Mouse (Mus musculus) midbrain, embryonic 11.5 days (tissue): ENCODE data around the gene Trim14. TPM values are rescaled to one million over a fixed set of nuclear protein-coding genes. Genes with fewer than 3 reads are reported as not detected.
"Not testable (repeated sequence)": the region's sequence is repeated elsewhere in the genome, so short reads cannot be mapped to it uniquely, and the experiment has no call there.

Source experiments
- ATAC-seq: fragments of 200-750 bp; cut with Nextera tagmentation; 2 replicates; pipeline ENCODE4 v1.8.0; 2017; ENCODE audit warnings: moderate TSS enrichment, moderate library complexity; ENCODE audit not compliant: low FRiP score
- DNase-seq: peaks from one replicate; pipeline ENCODE4 v3.0.0; 2015; ENCODE audit warnings: low spot score; ENCODE audit errors: missing footprints
- H3K27ac ChIP-seq: fragments of 300-500 bp; sonication (generic); 2 replicates; pipeline ENCODE4 v1.5.1; 2014; ENCODE audit warnings: low read depth, low read length
- H3K27me3 ChIP-seq: fragments of 300-500 bp; sonication (generic); 2 replicates; pipeline ENCODE4 v1.6.1; 2014; ENCODE audit warnings: mild to moderate bottlenecking, low read length, moderate library complexity, mixed read lengths; ENCODE audit not compliant: control insufficient read depth, insufficient read depth
- H3K36me3 ChIP-seq: fragments of 300-500 bp; sonication (generic); 2 replicates; pipeline ENCODE4 v1.6.1; 2014; ENCODE audit warnings: mild to moderate bottlenecking, low read length, moderate library complexity, mixed read lengths; ENCODE audit not compliant: control insufficient read depth, insufficient read depth
- H3K4me1 ChIP-seq: fragments of 300-500 bp; sonication (generic); 2 replicates; pipeline ENCODE4 v1.6.1; 2014; ENCODE audit warnings: low read length; ENCODE audit not compliant: control insufficient read depth, insufficient read depth
- H3K4me2 ChIP-seq: fragments of 300-500 bp; sonication (generic); 2 replicates; pipeline ENCODE4 v1.6.1; 2014; ENCODE audit warnings: mild to moderate bottlenecking, moderate library complexity
- H3K4me3 ChIP-seq: fragments of 300-500 bp; sonication (generic); 2 replicates; pipeline ENCODE4 v1.5.1; 2014; ENCODE audit warnings: low read depth, low read length
- H3K9ac ChIP-seq: fragments of 300-500 bp; sonication (generic); 2 replicates; pipeline ENCODE4 v1.6.1; 2014; ENCODE audit warnings: low read length
- H3K9me3 ChIP-seq: fragments of 300-500 bp; sonication (generic); 2 replicates; pipeline ENCODE4 v1.6.1; 2016; ENCODE audit warnings: low read length; ENCODE audit not compliant: control insufficient read depth
- WGBS: fragments of 180-500 bp; shearing (Covaris S2); extraction: QIAGEN DNeasy Blood & Tissue Kit; methylation state at CpG from one replicate; pipeline ENCODE4 v1.1.7; 2014; 5-methylcytosine and 5-hydroxymethylcytosine counted together
- polyA plus RNA-seq: library from polyadenylated mRNA; unstranded; fragments of >200 nt; fragmentation: Nextera tagmentation; extraction: Ambion mirVana; gene quantifications from 2 replicates; pipeline ENCODE4 v1.2.1, GENCODE M21; 2014

Trim14 gene
- polyA plus RNA-seq: 0.46 and 0.99 TPM in 2 replicates

DNA sequence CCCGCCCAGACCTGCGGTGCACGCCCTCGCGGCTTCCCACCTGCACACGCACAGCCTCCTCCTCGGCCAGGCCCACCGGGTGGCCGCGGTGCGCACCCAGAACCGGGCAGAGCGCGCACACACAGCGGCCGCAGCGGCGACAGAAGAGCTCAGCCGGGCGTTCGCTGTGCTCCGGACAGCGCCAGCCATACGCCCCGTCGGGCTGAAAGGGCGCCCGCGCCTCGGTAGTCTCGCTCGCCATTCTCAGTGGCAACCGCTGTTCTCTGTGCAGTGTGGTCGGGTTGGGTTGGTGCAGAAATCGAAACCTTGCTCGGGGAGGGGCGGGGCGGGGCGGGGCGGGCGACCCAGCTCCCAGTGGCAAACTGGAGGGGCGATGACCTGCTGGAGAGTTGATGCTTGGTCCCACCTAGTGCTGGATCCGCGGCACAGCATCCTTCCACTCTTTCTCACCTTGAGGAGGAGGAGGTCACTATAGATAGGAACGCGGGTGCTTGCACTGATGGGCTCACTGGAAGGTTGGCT lies at the start of gene Trim14:
Gene Trim14 (minus strand): TSS at position 302 of the 522 bp plus-strand sequence.
- Histone ChIP-seq H3K4me2 (peak within 1 kb of the TSS; percentile 55), H3K9ac (peak within 1 kb of the TSS; percentile 17; the same call in 1 of the 2 replicates), H3K4me3 (peak within 1 kb of the TSS; percentile 38), H3K36me3 (no peaks in the 10 kb centered on the region), H3K27ac (no peak within 1 kb of the TSS), H3K4me1 (0 out of 2 replicates have a peak, but pooled peaks cover 3% of the 10 kb centered on the region), H3K9me3 (no peaks in the 10 kb centered on the region), H3K27me3 (peaks cover 38% of the 10 kb centered on the region)
- ATAC-seq (peak; percentile 61; the same call in 1 of the 2 replicates), DNase-seq (peak; percentile 91)
- under 1% methylated on average over 44 of the region's 46 CpGs for WGBS

GRCm38 (mm10) chr4:46585041-46585810 lies 49.3 kb upstream of the Trim14 start:
- Histone ChIP-seq H3K4me1 (no peaks in the 10 kb centered on the region), H3K36me3 (no peaks in the 10 kb centered on the region), H3K4me2 (no peak overlapping the region), H3K4me3 (no peak overlapping the region), H3K9me3 (no peaks in the 10 kb centered on the region; the same call in 1 of the 2 replicates), H3K27ac (no peak overlapping the region), H3K27me3 (no peaks in the 10 kb centered on the region), H3K9ac (no peak overlapping the region)
- 74% methylated on average over 13 of the region's 13 CpGs for WGBS
- DNase-seq: no peak
- ATAC-seq: no peak

- not testable (repeated sequence) for H3K9ac ChIP-seq, H3K36me3 ChIP-seq, DNase-seq, H3K4me3 ChIP-seq, H3K4me2 ChIP-seq, H3K27me3 ChIP-seq, ATAC-seq, H3K27ac ChIP-seq, H3K4me1 ChIP-seq, H3K9me3 ChIP-seq
- WGBS: 79% methylated on average over 3 of the region's 3 CpGs
These were observed 48.6 kb upstream of the Trim14 start for GRCm38 (mm10) chr4:46584536-46584935.

GRCm38 (mm10) chr4:46584084-46584483 lies 48.1 kb upstream of the Trim14 start:
- not testable (repeated sequence) for H3K27me3 ChIP-seq, H3K9ac ChIP-seq, H3K4me2 ChIP-seq, H3K27ac ChIP-seq, H3K4me1 ChIP-seq, H3K9me3 ChIP-seq, DNase-seq, H3K4me3 ChIP-seq, ATAC-seq, H3K36me3 ChIP-seq
- WGBS: 93% methylated on average over 2 of the region's 6 CpGs

DNA sequence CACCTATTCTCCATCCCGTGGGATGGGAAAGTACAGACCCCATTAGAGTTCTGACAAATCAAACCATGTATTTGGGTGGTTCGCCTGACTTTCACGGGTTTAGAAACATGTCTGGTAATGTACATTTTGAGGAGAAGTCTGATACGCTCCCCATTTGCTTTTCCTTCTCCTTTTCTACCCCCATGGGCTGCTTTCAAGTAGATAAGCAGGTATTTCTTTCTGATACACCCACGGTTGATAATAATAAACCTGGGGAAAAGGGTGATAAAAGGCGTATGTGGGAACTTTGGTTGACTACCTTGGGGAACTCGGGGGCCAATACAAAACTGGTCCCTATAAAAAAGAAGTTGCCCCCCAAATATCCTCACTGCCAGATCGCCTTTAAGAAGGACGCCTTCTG lies 46.1 kb upstream of the Trim14 start:
- H3K27me3 ChIP-seq, H3K9me3 ChIP-seq, H3K4me1 ChIP-seq, H3K9ac ChIP-seq, DNase-seq, H3K4me2 ChIP-seq, H3K27ac ChIP-seq, H3K36me3 ChIP-seq, ATAC-seq, H3K4me3 ChIP-seq: not testable (repeated sequence)
- 87% methylated on average over 9 of the region's 9 CpGs for WGBS

DNA sequence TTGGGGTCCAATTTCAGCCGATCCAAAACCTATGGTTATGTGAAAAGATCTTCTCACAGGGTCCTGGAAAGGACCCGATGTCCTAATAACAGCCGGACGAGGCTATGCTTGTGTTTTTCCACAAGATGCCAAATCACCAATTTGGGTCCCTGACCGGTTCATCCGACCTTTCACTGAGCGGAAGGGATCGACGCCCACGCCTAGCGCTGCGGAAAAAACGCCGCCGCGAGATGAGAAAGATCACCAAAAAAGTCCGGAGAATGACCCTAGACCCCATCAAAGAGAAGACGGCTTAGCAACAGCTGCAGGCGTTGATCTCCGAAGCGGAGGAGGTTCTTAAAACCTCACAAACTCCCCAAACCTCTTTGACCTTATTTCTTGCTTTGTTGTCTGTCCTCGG lies 45.6 kb upstream of the Trim14 start:
- not testable (repeated sequence) for H3K9me3 ChIP-seq, H3K4me3 ChIP-seq, H3K27ac ChIP-seq, H3K4me2 ChIP-seq, H3K36me3 ChIP-seq, H3K4me1 ChIP-seq, H3K27me3 ChIP-seq, ATAC-seq, H3K9ac ChIP-seq, DNase-seq
- WGBS: 91% methylated on average over 22 of the region's 22 CpGs

- H3K9ac ChIP-seq, ATAC-seq, H3K27me3 ChIP-seq, H3K4me3 ChIP-seq, H3K4me2 ChIP-seq, H3K27ac ChIP-seq, H3K9me3 ChIP-seq, H3K4me1 ChIP-seq, H3K36me3 ChIP-seq, DNase-seq: not testable (repeated sequence)
- WGBS: 91% methylated on average over 15 of the region's 15 CpGs
These were observed 44.9 kb upstream of the Trim14 start for GRCm38 (mm10) chr4:46580799-46581243.

- not testable (repeated sequence) for H3K9me3 ChIP-seq, H3K27ac ChIP-seq, H3K36me3 ChIP-seq, H3K27me3 ChIP-seq, H3K4me2 ChIP-seq, H3K4me3 ChIP-seq, H3K9ac ChIP-seq, H3K4me1 ChIP-seq, DNase-seq, ATAC-seq
- WGBS: 91% methylated on average over 8 of the region's 8 CpGs
These were observed 42.9 kb upstream of the Trim14 start for GRCm38 (mm10) chr4:46578796-46579346.

- Histone ChIP-seq H3K27me3 (no peaks in the 10 kb centered on the region), H3K4me2 (no peak overlapping the region), H3K4me1 (no peaks in the 10 kb centered on the region), H3K27ac (no peak overlapping the region), H3K9ac (no peak overlapping the region), H3K9me3 (peaks cover 3% of the 10 kb centered on the region; the same call in 1 of the 2 replicates), H3K36me3 (no peaks in the 10 kb centered on the region), H3K4me3 (no peak overlapping the region)
- 82% methylated on average over 1 of the region's 1 CpGs for WGBS
- DNase-seq (no peak), ATAC-seq (no peak)
These were observed 42.3 kb upstream of the Trim14 start for GRCm38 (mm10) chr4:46578228-46578627.
